ENCODE assay signal across 28 mouse cellular contexts in the genomic region with DNA sequence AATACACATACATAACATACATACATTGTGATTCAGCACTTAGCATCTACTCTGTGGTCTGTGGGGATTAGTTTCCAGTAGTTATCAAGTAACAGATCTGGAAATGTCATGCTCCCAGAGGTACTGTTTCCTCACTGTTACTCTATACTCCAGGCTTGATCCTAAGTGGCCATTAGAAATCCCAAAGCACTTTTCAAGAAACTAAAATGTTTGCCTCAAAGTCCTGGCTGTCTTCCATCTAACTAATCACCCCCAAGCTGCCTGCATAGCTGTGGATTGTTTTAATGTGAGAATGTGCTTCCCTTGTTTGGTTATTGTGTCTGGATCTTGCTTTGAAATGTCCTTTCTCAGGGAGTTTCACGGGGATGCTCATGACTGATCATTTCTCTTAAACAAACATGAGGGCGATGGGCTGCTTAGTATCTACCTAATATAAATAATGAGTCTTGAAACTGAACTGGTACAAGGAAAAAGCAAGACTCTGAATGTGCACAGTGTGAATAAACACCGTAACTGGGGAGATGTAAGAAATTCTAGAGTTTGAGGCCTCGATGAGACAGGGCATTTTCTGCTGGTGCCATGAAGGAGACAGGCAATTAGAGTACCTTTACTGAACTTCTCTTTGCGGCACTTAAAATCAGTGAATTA.
DNase-seq lines count a peak whose midpoint lies in the region; ATAC-seq and TF ChIP-seq lines count a peak whose summit lies in the region.
"Had no signal": no experiment of that assay in that cellular context is flagged by ENCODE, and none has a peak within 500 bp of the region (broad histone marks: within the 10 kb centered on the region; RNA-seq: fewer than 3 reads in every experiment).

No protein-coding gene starts in this region.

- no peak for TF ChIP-seq CTCF in lung, embryonic 14.5 days (IDR thresholded peaks at IDR 0.05; ENCODE audit: low read depth)

- H3K9ac ChIP-seq in intestine, embryonic 14.5 days (ENCODE audit: low read length): no peak overlapping the region
- no peak overlapping the region for H3K9ac ChIP-seq in intestine, embryonic 16.5 days (ENCODE audit: low read depth, low read length)
- H3K9ac ChIP-seq in lung, embryonic 14.5 days: no peak overlapping the region
- H3K9ac ChIP-seq: embryonic facial prominence, embryonic 13.5 days; forebrain, embryonic 12.5 days; heart, embryonic 13.5 days; liver, embryonic 12.5 days; liver, postnatal 0 days; stomach, embryonic 15.5 days had no signal

- H3K9me3 ChIP-seq in intestine, embryonic 14.5 days (ENCODE audit: control insufficient read depth, low read length): no peaks in the 10 kb centered on the region
- H3K9me3 ChIP-seq in intestine, embryonic 16.5 days (ENCODE audit: control insufficient read depth, low read length): no peaks in the 10 kb centered on the region
- no peaks in the 10 kb centered on the region for H3K9me3 ChIP-seq in lung, embryonic 14.5 days (ENCODE audit: low read depth, low read length)
- H3K9me3 ChIP-seq: embryonic facial prominence, embryonic 13.5 days; forebrain, embryonic 12.5 days; heart, embryonic 13.5 days; liver, embryonic 12.5 days; stomach, embryonic 15.5 days had no signal

- H3K4me1 ChIP-seq in intestine, embryonic 14.5 days (replicated peaks; ENCODE audit: control insufficient read depth, insufficient read depth, low read length): no peaks in the 10 kb centered on the region
- H3K4me1 ChIP-seq in intestine, embryonic 16.5 days (ENCODE audit: control insufficient read depth, insufficient read depth, low read length): 0 out of 2 replicates have a peak, but pooled peaks cover 3% of the 10 kb centered on the region
- H3K4me1 ChIP-seq in lung, embryonic 14.5 days (ENCODE audit: insufficient read depth): no peaks in the 10 kb centered on the region
- H3K4me1 ChIP-seq: embryonic facial prominence, embryonic 13.5 days; forebrain, embryonic 12.5 days; heart, embryonic 13.5 days; liver, embryonic 12.5 days; stomach, embryonic 15.5 days had no signal

- WGBS in intestine, embryonic 14.5 days: 37% methylated on average over 5 of the region's 5 CpGs
- 52% methylated on average over 5 of the region's 5 CpGs for WGBS in intestine, embryonic 16.5 days
- WGBS in lung, embryonic 14.5 days: 36% methylated on average over 5 of the region's 5 CpGs

- no peaks in the 10 kb centered on the region for H3K36me3 ChIP-seq in intestine, embryonic 14.5 days (ENCODE audit: control insufficient read depth, insufficient read depth, low read length)
- H3K36me3 ChIP-seq in intestine, embryonic 16.5 days (ENCODE audit: control insufficient read depth, insufficient read depth, low read length): no peaks in the 10 kb centered on the region
- no peaks in the 10 kb centered on the region for H3K36me3 ChIP-seq in lung, embryonic 14.5 days (ENCODE audit: insufficient read depth)
- H3K36me3 ChIP-seq: embryonic facial prominence, embryonic 13.5 days; forebrain, embryonic 12.5 days; G1E; heart, embryonic 13.5 days; liver, embryonic 12.5 days; stomach, embryonic 15.5 days had no signal

- H3K4me3 ChIP-seq in intestine, embryonic 14.5 days (ENCODE audit: low read depth, low read length): no peak overlapping the region
- no peak overlapping the region for H3K4me3 ChIP-seq in intestine, embryonic 16.5 days (ENCODE audit: low read length)
- H3K4me3 ChIP-seq in lung, embryonic 14.5 days (ENCODE audit: low read depth, low read length): no peak overlapping the region
- H3K4me3 ChIP-seq: embryonic facial prominence, embryonic 13.5 days; erythroblast, embryonic 14.5 days; forebrain, embryonic 12.5 days; heart, embryonic 13.5 days; left cerebral cortex, adult 2 months; liver, embryonic 12.5 days; stomach, embryonic 15.5 days had no signal

- H3K27me3 ChIP-seq in intestine, embryonic 14.5 days (replicated peaks; ENCODE audit: control insufficient read depth, insufficient read depth, low read length): no peaks in the 10 kb centered on the region
- no peaks in the 10 kb centered on the region for H3K27me3 ChIP-seq in intestine, embryonic 16.5 days (replicated peaks; ENCODE audit: control insufficient read depth, insufficient read depth, low read length)
- H3K27me3 ChIP-seq in lung, embryonic 14.5 days (ENCODE audit: insufficient read depth, low read length): no peaks in the 10 kb centered on the region
- H3K27me3 ChIP-seq: embryonic facial prominence, embryonic 13.5 days; forebrain, embryonic 12.5 days; heart, embryonic 13.5 days; liver, embryonic 12.5 days; stomach, embryonic 15.5 days had no signal

- peak; percentile 5 for DNase-seq in embryo, embryonic 10.5 days (ENCODE audit: low spot score)
- DNase-seq in embryo, embryonic 10 days (ENCODE audit: low spot score): no peak
- DNase-seq in intestine, embryonic 14.5 days (ENCODE audit: low spot score): no peak
- peak; percentile 19 for DNase-seq in lung, embryonic 14.5 days
- no peak for DNase-seq in lung, postnatal 25 days (ENCODE audit: low spot score)
- DNase-seq in CD4-positive helper T cell, adult 2 months (ENCODE audit: low read depth, low spot score): peak; percentile 3
- no peak for DNase-seq in right cerebral cortex, postnatal 25 days
- DNase-seq: adrenal gland, postnatal 14 days; cerebellum, adult 11-12 months; cerebellum, postnatal 14 days; gastrocnemius, postnatal 10 days; heart, postnatal 10 days; kidney, adult 11 months; kidney, postnatal 10 days; liver, postnatal 0 days; midbrain, embryonic 14.5 days; thymus, postnatal 25 days had no signal

- H3K4me2 ChIP-seq in intestine, embryonic 14.5 days (ENCODE audit: low read length): no peak overlapping the region
- H3K4me2 ChIP-seq in intestine, embryonic 16.5 days (ENCODE audit: low read depth, low read length): no peak overlapping the region
- no peak overlapping the region for H3K4me2 ChIP-seq in lung, embryonic 14.5 days
- H3K4me2 ChIP-seq: embryonic facial prominence, embryonic 13.5 days; forebrain, embryonic 12.5 days; heart, embryonic 13.5 days; liver, embryonic 12.5 days; stomach, embryonic 15.5 days had no signal

- ATAC-seq in intestine, embryonic 14.5 days (replicated peaks; ENCODE audit: low FRiP score, low TSS enrichment, low read depth): no peak
- no peak for ATAC-seq in intestine, embryonic 16.5 days
- no peak for ATAC-seq in lung, embryonic 14.5 days (ENCODE audit: insufficient read depth)
- ATAC-seq: liver, embryonic 12.5 days; liver, postnatal 0 days; lung, postnatal 0 days had no signal

- H3K27ac ChIP-seq in intestine, embryonic 14.5 days (ENCODE audit: low read depth): peak overlapping the region; percentile 14; the same call in 1 of the 2 replicates
- no peak overlapping the region for H3K27ac ChIP-seq in intestine, embryonic 16.5 days (ENCODE audit: low read length)
- no peak overlapping the region for H3K27ac ChIP-seq in lung, embryonic 14.5 days (ENCODE audit: low read depth)
- H3K27ac ChIP-seq: embryonic facial prominence, embryonic 13.5 days; forebrain, embryonic 12.5 days; heart, embryonic 13.5 days; left cerebral cortex, adult 2 months; liver, embryonic 12.5 days; macrophage; stomach, embryonic 15.5 days had no signal

Comparison
In these comparisons a context has a peak if more than half of its experiments do, and no peak if none do; other contexts are left out.
1. DNase-seq: peak in embryo, embryonic 10.5 days (single experiment), lung, embryonic 14.5 days (single experiment) and CD4-positive helper T cell, adult 2 months (single experiment); none in embryo, embryonic 10 days (single experiment), intestine, embryonic 14.5 days (single experiment), lung, postnatal 25 days (single experiment) and right cerebral cortex, postnatal 25 days (single experiment).